Mouse (Mus musculus) 416B (cell line): ENCODE data around the gene Sac3d1.
A peak's percentile ranks its signal among the peaks of the same experiment; 100 is the strongest.

ENCODE experiments used
- DNase-seq: peaks from one replicate; pipeline ENCODE4 v3.0.0; 2011; ENCODE audit warnings: low read depth

Sac3d1 gene

GRCm38 (mm10) chr19:6070571-6071250 lies 47.7 kb downstream of the Sac3d1 start:
- no peak for DNase-seq

- DNase-seq = no peak
These were observed 48.6 kb downstream of the Sac3d1 start for GRCm38 (mm10) chr19:6069851-6070250.

GRCm38 (mm10) chr19:6068951-6069350 lies 49.5 kb downstream of the Sac3d1 start:
- DNase-seq = no peak

- peak; percentile 93 for DNase-seq
These were observed 50.6 kb downstream of the Sac3d1 start, which contains the start of gene Tm7sf2 for GRCm38 (mm10) chr19:6067724-6068415. Tm7sf2 (minus strand) TSS chr19:6068373.

GRCm38 (mm10) chr19:6067011-6067723 lies 51.3 kb downstream of the Sac3d1 start:
- DNase-seq = peak; percentile 91

GRCm38 (mm10) chr19:6066571-6066970 lies 51.9 kb downstream of the Sac3d1 start:
- no peak for DNase-seq
